Mouse (Mus musculus): ENCODE data around the gene Castor1. TPM values are rescaled to one million over a fixed set of nuclear protein-coding genes. Genes with fewer than 3 reads are reported as not detected.
A peak's percentile ranks its signal among the peaks of the same experiment; 100 is the strongest.

The Castor1 gene
- polyA plus RNA-seq, 1 experiment from 2014 or later, result 3.1 TPM

DNA sequence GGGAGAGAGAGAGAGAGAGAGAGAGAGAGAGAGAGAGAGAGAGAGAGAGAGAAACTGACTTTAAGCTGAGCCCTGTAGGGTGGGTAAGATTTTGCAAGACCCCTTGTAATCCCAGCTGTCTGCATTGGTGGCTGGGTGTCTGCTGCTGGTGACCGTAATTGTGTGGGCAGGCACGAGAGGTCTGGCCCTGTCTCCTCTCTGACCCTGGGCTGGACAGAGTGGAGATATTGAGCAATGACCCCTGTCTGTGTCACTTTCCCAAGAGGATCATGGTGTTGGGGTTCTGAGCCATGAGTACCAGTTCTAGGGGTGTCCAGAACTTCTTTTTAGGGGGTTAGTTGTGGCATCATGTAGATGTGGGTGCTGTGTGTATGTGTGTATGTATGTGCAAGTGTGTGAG, 6.2 kb downstream of the Castor1 start:
- no peak overlapping the region for H3K4me3 ChIP-seq (replicated peaks)
- no peaks in the 10 kb centered on the region for H3K9me3 ChIP-seq
- H3K4me1 ChIP-seq (replicated peaks), result peaks cover 4% of the 10 kb centered on the region; the same call in 1 of the 2 replicates
- H3K4me2 ChIP-seq (replicated peaks), result no peak overlapping the region
- H3K27ac ChIP-seq, result no peak overlapping the region
- no peaks in the 10 kb centered on the region for H3K36me3 ChIP-seq
- WGBS, result 63% methylated on average over 2 of the region's 2 CpGs
- no peak overlapping the region for H3K9ac ChIP-seq
- H3K27me3 ChIP-seq (replicated peaks), result no peaks in the 10 kb centered on the region
- no peak for ATAC-seq

DNA sequence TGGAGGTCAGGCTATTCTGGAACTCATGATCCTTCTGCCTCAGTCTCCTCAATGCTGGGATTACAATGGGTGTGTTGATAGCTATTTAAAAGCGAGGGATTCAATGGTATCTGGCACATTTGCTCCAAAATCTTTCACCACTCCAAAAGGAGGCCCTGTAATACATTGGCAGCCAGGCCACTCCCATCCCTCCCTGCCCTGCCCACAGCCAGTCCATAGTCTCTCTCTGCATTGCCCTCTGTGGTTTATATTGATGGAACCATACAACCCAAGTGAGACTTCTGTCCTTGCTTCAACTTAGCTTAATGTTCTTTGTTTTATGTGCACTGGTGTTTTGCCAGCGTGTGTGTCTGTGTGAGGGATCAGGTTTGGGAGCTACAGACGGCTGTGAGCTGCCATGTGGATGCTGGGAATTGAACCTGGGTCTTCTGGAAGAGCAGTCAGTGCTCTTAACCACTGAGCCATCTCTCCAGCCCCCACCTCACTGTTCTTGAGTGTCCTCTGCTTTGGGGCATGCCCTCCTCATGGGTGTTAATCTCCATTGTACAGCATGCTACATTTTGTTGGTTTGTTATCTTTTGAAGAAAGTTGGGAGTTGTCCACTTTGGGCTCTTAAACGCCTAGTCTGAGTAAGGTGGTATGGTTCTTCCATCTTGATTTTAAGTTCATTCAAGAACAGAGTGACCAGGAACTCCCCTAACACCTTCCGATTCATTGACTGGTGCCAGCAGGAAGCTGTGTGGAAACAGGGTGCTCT, 8.7 kb downstream of the Castor1 start:
- H3K27me3 ChIP-seq (replicated peaks), result no peaks in the 10 kb centered on the region
- H3K9me3 ChIP-seq, result no peaks in the 10 kb centered on the region
- ATAC-seq, result no peak
- H3K36me3 ChIP-seq, result no peaks in the 10 kb centered on the region
- H3K4me3 ChIP-seq (replicated peaks), result no peak overlapping the region
- H3K4me2 ChIP-seq (replicated peaks), result no peak overlapping the region
- peaks cover 4% of the 10 kb centered on the region; the same call in 1 of the 2 replicates for H3K4me1 ChIP-seq (replicated peaks)
- no peak overlapping the region for H3K27ac ChIP-seq
- WGBS, result 83% methylated on average over 5 of the region's 5 CpGs
- H3K9ac ChIP-seq, result no peak overlapping the region

DNA sequence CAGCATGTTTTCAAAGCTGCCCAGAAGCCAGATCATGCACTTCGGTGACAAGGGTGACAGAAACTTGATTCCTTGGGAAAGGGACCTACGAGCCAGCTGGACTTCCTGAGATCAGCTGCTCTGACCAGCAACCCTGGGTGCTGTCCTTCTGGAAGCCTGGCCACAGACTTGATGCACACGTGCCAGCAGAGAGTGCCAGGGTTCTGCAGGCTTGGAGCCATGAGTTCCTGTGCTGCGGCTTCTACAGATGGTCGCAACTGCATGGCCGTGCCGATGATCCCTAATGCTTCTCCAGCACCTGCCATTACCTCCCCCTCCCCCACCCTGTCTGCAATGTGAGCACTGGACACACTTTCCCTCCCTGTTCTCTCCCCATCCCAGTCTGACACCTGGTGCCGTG, 10.4 kb downstream of the Castor1 start:
- no peaks in the 10 kb centered on the region for H3K9me3 ChIP-seq
- ATAC-seq, result no peak
- H3K4me2 ChIP-seq (replicated peaks), result no peak overlapping the region
- H3K27me3 ChIP-seq (replicated peaks), result no peaks in the 10 kb centered on the region
- H3K36me3 ChIP-seq, result no peaks in the 10 kb centered on the region
- no peak overlapping the region for H3K4me3 ChIP-seq (replicated peaks)
- no peak overlapping the region for H3K27ac ChIP-seq
- no peak overlapping the region for H3K9ac ChIP-seq
- peaks cover 2% of the 10 kb centered on the region; the same call in 1 of the 2 replicates for H3K4me1 ChIP-seq (replicated peaks)
- WGBS, result 48% methylated on average over 8 of the region's 8 CpGs

- H3K9me3 ChIP-seq, result no peaks in the 10 kb centered on the region
- no peak overlapping the region for H3K9ac ChIP-seq
- 0 out of 2 replicates have a peak, but pooled peaks cover 2% of the 10 kb centered on the region for H3K4me1 ChIP-seq (replicated peaks)
- H3K36me3 ChIP-seq, result no peaks in the 10 kb centered on the region
- no peak overlapping the region for H3K4me2 ChIP-seq (replicated peaks)
- no peak overlapping the region for H3K27ac ChIP-seq
- 57% methylated on average over 4 of the region's 4 CpGs for WGBS
- ATAC-seq, result no peak
- no peaks in the 10 kb centered on the region for H3K27me3 ChIP-seq (replicated peaks)
- no peak overlapping the region for H3K4me3 ChIP-seq (replicated peaks)
Measured at GRCm38 (mm10) chr11:4229841-4230240, 11.8 kb downstream of the Castor1 start.

DNA sequence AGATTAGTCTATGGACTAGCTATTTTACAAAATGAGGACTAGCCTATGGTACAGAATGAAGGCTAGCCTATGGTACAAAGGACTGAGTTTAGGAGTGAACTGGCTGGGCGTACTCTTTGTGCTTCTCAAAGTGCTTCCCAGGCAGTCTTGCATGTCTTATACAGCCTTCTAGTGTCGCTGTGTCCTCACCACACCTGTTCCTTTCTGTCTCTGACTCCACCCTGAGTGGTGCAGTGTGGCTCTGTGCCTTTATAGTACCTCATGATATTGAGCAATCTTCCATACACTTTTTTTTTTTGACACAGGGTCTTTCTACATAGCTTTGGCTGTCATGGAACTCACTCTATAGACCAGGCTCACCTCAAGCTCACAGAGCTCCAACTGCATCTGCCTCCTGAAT, 13.4 kb downstream of the Castor1 start:
- H3K4me2 ChIP-seq (replicated peaks), result no peak overlapping the region
- no peaks in the 10 kb centered on the region for H3K36me3 ChIP-seq
- no peaks in the 10 kb centered on the region for H3K27me3 ChIP-seq (replicated peaks)
- H3K9ac ChIP-seq, result no peak overlapping the region
- H3K4me1 ChIP-seq (replicated peaks), result 0 out of 2 replicates have a peak, but pooled peaks cover 6% of the 10 kb centered on the region
- peak; percentile 66 for ATAC-seq
- WGBS, result 92% methylated on average over 2 of the region's 2 CpGs
- no peak overlapping the region for H3K27ac ChIP-seq
- no peaks in the 10 kb centered on the region for H3K9me3 ChIP-seq
- no peak overlapping the region for H3K4me3 ChIP-seq (replicated peaks)

GRCm38 (mm10) chr11:4232644-4233043, 14.6 kb downstream of the Castor1 start:
- 59% methylated on average over 12 of the region's 12 CpGs for WGBS
- ATAC-seq, result no peak
- Histone ChIP-seq H3K36me3 (no peaks in the 10 kb centered on the region), H3K9me3 (no peaks in the 10 kb centered on the region), H3K9ac (no peak overlapping the region), H3K27me3 (replicated peaks) (no peaks in the 10 kb centered on the region), H3K4me2 (replicated peaks) (no peak overlapping the region), H3K4me3 (replicated peaks) (no peak overlapping the region), H3K4me1 (replicated peaks) (0 out of 2 replicates have a peak, but pooled peaks cover 4% of the 10 kb centered on the region), H3K27ac (no peak overlapping the region)

DNA sequence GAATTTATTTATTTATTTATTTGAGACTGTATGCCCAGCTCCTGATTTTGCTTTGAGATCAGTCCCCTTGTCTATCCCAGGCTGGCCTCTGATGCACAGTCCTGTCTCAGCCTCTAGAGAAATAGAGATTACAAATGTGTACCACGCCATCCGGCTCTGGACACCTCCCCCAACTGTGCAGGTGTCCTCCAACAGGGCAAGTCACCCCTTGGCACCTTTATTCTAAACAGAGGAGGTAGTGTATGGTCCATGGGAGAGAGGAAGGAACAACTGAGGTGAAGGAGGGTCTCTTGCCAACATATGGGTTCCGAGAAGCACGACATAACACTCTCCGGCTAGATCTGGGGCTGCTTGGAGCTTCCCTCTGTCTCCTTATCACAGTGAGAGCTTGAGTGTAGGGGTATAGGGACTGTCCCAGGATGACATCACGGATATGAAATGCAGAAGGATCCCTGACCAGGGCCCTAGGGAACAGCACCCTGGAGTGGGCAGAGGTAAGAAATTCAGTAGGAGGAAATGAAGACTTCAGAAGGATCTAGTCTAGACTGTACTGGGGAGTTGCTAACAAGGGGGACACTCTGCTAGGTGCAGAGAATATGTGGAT, 17.1 kb downstream of the Castor1 start:
- H3K4me2 ChIP-seq (replicated peaks), result no peak overlapping the region
- no peak for ATAC-seq
- WGBS, result 86% methylated on average over 6 of the region's 6 CpGs
- no peaks in the 10 kb centered on the region for H3K36me3 ChIP-seq
- no peak overlapping the region for H3K9ac ChIP-seq
- 0 out of 2 replicates have a peak, but pooled peaks cover 4% of the 10 kb centered on the region for H3K4me1 ChIP-seq (replicated peaks)
- no peak overlapping the region for H3K27ac ChIP-seq
- H3K4me3 ChIP-seq (replicated peaks), result no peak overlapping the region
- no peaks in the 10 kb centered on the region for H3K9me3 ChIP-seq
- H3K27me3 ChIP-seq (replicated peaks), result no peaks in the 10 kb centered on the region

GRCm38 (mm10) chr11:4235665-4236545, 17.9 kb downstream of the Castor1 start, which contains the start of gene Osm:
TSS of gene Osm (plus strand) at chr11:4236420.
- H3K36me3 ChIP-seq, result no peaks in the 10 kb centered on the region
- 65% methylated on average over 16 of the region's 16 CpGs for WGBS
- H3K4me3 ChIP-seq (replicated peaks), result no peak within 1 kb of the TSS
- no peak within 1 kb of the TSS for H3K9ac ChIP-seq
- no peak within 1 kb of the TSS for H3K4me2 ChIP-seq (replicated peaks)
- no peaks in the 10 kb centered on the region for H3K27me3 ChIP-seq (replicated peaks)
- no peak within 1 kb of the TSS for H3K27ac ChIP-seq
- no peak for ATAC-seq
- H3K9me3 ChIP-seq, result no peaks in the 10 kb centered on the region
- H3K4me1 ChIP-seq (replicated peaks), result 0 out of 2 replicates have a peak, but pooled peaks cover 4% of the 10 kb centered on the region

DNA sequence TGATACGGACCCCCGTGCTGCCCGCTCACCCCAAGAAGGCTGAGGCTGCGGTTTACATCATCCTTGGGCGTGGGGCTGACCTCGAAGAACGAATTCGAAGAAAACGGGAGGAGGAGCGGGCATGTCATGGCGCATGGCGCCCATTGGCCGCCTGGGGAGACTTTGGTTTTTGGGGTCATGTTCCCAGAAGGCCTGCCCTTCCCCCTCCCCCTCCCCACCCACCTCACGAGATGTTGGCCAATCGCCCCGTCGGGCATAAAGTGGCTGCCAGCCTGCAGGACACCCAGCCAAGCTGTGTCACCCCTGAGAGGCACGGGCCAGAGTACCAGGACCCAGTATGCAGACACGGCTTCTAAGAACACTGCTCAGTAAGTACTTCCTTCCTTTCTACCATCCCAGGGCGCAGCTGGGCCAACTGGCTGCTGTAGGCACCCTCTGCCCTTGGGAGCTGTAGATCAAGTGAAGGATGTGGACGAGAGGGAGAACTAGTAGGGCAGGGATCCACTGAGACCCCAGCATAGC, 18.6 kb downstream of the Castor1 start:
- Histone ChIP-seq H3K4me2 (replicated peaks) (no peak overlapping the region), H3K9ac (no peak overlapping the region), H3K9me3 (no peaks in the 10 kb centered on the region), H3K4me1 (replicated peaks) (0 out of 2 replicates have a peak, but pooled peaks cover 4% of the 10 kb centered on the region), H3K27ac (no peak overlapping the region), H3K36me3 (no peaks in the 10 kb centered on the region), H3K27me3 (replicated peaks) (no peaks in the 10 kb centered on the region), H3K4me3 (replicated peaks) (no peak overlapping the region)
- ATAC-seq, result no peak
- 89% methylated on average over 21 of the region's 21 CpGs for WGBS

GRCm38 (mm10) chr11:4237389-4237912, 19.4 kb downstream of the Castor1 start:
- Histone ChIP-seq H3K9me3 (no peaks in the 10 kb centered on the region), H3K36me3 (no peaks in the 10 kb centered on the region), H3K9ac (no peak overlapping the region), H3K4me3 (replicated peaks) (no peak overlapping the region), H3K27me3 (replicated peaks) (no peaks in the 10 kb centered on the region), H3K27ac (no peak overlapping the region), H3K4me1 (replicated peaks) (0 out of 2 replicates have a peak, but pooled peaks cover 4% of the 10 kb centered on the region), H3K4me2 (replicated peaks) (no peak overlapping the region)
- ATAC-seq, result no peak
- WGBS, result 84% methylated on average over 18 of the region's 18 CpGs

- H3K27me3 ChIP-seq (replicated peaks), result no peaks in the 10 kb centered on the region
- no peak overlapping the region for H3K4me2 ChIP-seq (replicated peaks)
- 88% methylated on average over 6 of the region's 6 CpGs for WGBS
- no peak overlapping the region for H3K4me3 ChIP-seq (replicated peaks)
- H3K4me1 ChIP-seq (replicated peaks), result 0 out of 2 replicates have a peak, but pooled peaks cover 4% of the 10 kb centered on the region
- no peak for ATAC-seq
- H3K9me3 ChIP-seq, result no peaks in the 10 kb centered on the region
- no peak overlapping the region for H3K9ac ChIP-seq
- no peak overlapping the region for H3K27ac ChIP-seq
- H3K36me3 ChIP-seq, result no peaks in the 10 kb centered on the region
Measured at GRCm38 (mm10) chr11:4238167-4238566, 20.1 kb downstream of the Castor1 start.

Data from intestine, embryonic 15.5 days (tissue).